Mouse (Mus musculus) olfactory bulb, adult 2 months (tissue): ENCODE measurements around the gene Dctpp1.

Experiments used
- CTCF ChIP-seq: fragments of 200-500 bp; IDR thresholded peaks from 2 replicates; pipeline ENCODE4 v1.5.1; 2012; ENCODE audit warnings: low read depth, mild to moderate bottlenecking, low read length, moderate library complexity; ENCODE audit not compliant: insufficient read depth
- POLR2A ChIP-seq: fragments of 200-500 bp; IDR thresholded peaks from 2 replicates; pipeline ENCODE4 v1.6.1; 2012; ENCODE audit warnings: mild to moderate bottlenecking, low read depth, low read length, moderate library complexity; ENCODE audit not compliant: insufficient read depth

DNA sequence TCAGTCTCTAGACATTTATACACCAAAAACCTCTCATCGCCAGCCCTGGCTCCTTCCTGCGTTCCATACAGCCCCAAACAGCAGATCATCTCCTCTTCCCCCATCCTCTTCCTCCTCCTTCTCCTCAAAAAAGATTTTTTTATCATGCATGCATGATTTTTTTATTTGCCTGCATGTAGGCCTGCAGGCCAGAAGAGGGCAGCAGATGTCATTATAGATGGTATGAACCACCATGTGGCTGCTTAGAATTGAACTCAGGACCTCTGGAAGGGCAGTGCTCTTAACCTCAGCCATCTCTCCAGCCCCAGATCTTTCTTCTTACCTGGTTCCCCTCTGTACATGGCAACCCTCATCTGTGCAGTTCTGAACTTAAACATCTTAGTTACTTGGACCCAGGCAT, 8.1 kb downstream of the Dctpp1 start:
- TF ChIP-seq POLR2A: no peak
- no peak for TF ChIP-seq CTCF
